Mouse (Mus musculus) heart, adult 9 months (tissue): ENCODE measurements around the gene Ints5.
"Not testable (repeated sequence)": the region's sequence is repeated elsewhere in the genome, so short reads cannot be mapped to it uniquely, and the experiment has no call there.

Experiments used
- DNase-seq, 2 experiments: peaks; one replicate each; pipeline ENCODE4 v3.0.0; 2022; ENCODE audit warnings: low spot score in 2 of 2

Gene Ints5

GRCm38 (mm10) chr19:8887585-8888463 lies 5.0 kb upstream of the Ints5 start:
- DNase-seq: no peak

DNA sequence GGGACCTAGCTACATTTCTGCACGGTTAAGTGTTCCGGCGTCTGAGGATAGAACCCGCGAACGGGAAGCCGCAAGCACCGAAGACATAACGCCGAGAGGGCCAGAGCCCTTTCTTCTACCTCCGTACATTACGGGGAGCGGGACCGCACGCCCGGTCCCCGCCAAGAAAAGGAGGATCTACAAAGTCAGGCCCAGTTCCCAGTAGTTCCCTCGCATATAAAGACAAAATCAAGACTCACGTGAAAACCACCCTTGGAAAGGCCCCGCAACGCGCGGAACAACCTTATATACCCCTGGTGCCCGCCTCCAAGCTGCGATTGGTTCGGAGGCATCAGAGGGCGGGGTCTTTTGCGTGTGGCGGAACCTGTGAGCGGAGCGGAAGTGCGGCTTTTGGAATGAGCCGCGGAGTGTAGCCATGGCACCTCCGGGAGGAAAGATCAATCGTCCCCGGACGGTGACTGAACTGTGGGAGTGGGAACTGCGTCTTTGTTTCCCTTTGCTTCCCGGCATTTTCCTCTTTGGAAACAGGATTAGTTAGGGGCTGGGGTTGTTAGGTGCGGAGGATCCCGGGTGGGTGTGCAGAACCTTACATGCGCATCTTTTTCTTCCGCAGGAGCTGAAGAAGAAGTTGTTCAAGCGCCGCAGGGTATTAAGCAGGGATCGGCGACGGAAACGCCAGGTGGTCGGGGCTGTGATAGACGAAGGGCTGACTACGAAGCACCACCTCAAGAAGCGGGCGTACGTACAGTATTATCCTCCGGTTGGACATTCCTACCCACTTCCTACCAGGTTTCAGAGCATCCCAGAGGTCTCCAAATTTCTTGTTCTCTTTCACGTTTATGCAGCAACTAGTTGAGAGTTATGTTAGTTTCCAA lies 4.1 kb upstream of the Ints5 start, which contains the start of the genes 1810009A15Rik and Gm49416:
Gene 1810009A15Rik, plus strand, starts transcription at position 343 of the 875 bp plus-strand sequence.
Gene Gm49416, plus strand, starts transcription at position 416 of the 875 bp plus-strand sequence.
- peak; percentile 94 to 95 for DNase-seq

DNA sequence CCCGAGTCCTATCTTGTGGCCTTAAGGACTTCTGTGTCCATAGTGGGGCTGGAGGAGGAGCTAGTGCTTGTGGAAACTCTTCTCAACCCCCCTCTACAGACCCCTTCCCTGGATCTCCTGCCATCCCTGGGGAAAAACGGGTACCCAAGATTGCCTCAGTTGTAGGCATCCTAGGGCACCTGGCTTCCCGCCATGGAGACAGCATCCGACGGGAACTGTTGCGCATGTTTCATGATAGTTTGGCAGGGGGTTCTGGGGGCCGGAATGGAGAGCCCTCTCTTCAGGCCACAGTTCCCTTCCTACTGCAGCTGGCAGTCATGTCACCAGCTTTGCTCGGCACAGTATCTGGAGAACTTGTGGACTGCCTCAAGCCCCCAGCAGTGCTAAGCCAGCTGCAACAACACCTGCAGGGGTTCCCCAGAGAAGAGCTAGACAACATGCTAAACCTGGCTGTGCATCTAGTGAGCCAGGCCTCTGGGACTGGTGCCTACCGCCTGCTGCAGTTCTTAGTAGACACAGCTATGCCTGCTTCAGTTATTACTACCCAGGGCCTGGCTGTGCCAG lies 2.7 kb downstream of the Ints5 start:
- no peak for DNase-seq

GRCm38 (mm10) chr19:8896231-8896630 lies 3.4 kb downstream of the Ints5 start:
- not testable (repeated sequence) for DNase-seq

DNA sequence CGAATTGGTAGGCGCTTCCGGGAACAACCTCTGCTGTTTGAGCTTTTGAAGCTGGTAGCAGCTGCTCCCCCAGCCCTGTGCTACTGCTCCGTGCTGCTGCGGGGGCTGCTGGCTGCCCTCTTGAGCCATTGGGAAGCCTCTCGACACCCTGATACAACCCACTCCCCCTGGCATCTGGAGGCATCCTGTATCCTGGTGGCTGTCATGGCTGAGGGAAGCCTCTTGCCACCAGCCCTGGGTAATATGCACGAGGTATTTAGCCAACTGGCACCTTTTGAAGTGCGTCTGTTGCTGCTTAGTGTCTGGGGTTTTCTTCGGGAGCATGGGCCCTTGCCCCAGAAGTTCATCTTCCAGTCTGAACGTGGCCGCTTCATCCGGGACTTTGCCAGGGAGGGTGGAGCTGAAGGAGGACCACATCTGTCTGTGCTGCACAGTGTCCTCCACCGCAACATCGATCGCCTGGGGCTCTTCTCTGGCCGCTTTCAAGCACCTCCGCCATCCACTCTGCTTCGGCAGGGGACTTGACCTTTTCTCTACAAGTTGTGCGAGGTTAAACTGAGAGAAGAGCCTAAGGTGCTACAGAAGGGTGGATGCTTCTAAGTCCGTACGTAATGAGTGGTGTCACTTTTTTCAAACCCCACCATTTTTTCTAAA lies 4.5 kb downstream of the Ints5 start:
- peak; percentile 24 to 36 for DNase-seq

DNA sequence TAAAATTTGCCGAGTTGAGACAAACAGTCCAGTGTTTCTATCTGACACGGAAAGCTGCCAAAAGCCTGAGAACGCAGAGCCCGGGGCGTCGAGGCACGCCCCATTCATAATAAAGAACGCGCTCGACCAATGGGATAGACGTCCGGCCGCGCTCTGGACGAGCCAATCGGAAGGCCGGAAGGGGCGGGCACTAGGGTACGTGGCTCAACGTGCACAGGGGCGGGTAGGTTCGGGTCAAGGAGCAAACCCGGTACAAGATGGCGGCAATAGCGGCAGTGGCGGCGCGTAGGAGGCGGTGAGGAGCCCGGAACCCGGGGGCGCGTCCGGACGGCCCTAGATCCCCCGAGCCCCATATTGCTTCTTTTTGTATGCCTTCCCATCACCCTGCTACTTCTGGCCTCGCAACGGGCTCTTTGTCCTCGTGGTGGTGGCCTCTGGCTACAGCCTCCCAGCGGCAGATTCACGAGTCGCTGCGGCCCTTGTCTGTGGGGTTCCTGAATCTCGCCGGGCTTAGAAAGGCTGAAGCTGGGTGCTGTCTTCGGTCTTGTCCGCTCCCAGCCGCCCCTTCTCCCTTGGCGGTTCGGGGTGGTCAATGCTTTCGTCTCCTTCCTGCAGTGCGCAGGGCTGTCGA lies 5.2 kb downstream of the Ints5 start, which contains the start of gene Ganab:
Gene Ganab, plus strand, starts transcription at position 207 of the 631 bp plus-strand sequence.
- peak; percentile 95 for DNase-seq

DNA sequence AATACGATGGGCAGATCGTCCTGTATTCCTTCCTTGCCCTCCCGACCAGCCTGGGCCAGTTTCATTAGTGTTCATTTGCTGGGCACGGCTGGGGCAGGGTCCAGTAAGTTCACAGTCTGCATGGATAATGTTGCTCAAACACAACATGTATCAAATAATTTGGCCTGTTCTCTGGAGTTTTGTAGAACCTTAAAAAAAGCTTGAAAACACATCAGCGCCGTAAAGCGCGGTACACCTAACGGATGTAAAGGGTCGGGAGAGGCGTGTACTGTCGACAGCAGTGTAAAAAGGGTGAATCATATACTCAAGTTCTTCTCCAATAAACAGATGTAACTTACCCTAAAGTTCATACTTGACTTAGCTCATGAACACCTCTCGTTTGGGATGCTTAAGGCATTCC lies 5.8 kb downstream of the Ints5 start:
- no peak for DNase-seq

GRCm38 (mm10) chr19:8899079-8899478 lies 6.3 kb downstream of the Ints5 start:
- DNase-seq: no peak

DNA sequence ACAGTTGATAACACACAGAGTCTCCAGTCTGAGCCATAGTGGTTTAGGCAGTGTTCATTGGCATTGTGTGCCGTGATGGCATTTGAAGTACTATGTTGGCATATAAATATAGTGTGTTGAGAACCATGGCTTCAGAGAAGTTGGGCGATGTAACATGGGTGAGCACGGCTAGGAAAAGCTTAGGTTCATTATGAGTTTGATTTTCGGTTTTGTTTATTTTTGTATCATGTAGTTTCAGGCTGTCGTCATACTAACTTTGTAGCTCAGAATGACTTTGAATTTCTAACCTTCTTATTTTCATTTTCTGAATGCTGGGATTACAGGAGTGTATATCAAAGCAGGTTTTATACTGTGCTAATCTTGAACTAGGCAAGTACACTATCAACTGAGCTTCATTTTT lies 10.6 kb downstream of the Ints5 start:
- no peak for DNase-seq

DNA sequence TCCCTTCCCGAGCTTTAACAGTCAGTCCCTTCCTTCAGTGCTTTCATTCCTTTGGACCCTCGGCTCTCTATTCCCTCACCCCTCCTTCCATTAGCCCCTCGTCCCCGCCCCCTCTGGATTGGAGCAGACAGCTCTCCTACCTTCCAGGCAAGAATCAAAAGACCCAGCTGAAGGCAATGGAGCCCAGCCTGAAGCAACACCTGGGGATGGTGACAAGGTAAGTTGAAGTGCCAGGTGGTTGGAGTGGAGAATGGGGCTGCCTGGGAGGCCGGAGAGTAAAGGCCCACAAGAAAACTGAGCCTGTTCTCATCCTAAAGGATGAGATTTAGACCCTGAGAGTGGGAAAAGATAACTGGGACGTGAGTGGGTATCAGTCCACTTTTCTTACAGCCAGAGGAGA lies 15.7 kb downstream of the Ints5 start:
- no peak for DNase-seq

GRCm38 (mm10) chr19:8911810-8912209 lies 19.0 kb downstream of the Ints5 start:
- no peak for DNase-seq

GRCm38 (mm10) chr19:8914212-8914611 lies 21.4 kb downstream of the Ints5 start:
- no peak for DNase-seq

DNA sequence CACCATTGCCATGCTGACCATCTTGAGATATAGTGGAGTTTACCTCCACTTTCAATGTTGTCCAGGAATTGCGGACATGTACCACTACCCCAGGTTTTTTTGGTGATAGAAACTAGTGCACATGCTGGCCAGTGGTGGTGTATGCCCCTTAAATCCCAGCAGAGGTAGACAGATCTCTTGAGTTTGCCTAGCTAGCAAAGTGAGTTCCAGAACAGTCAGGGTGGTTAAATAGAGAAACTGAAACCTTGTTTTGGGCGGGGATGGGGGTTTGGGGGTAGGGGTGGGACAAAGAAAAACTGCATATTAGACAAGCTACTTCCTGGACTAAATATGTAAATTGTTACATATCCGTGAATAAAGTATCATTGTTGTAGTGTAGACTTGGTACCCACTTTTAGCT lies 26.2 kb downstream of the Ints5 start:
- DNase-seq: no peak

DNA sequence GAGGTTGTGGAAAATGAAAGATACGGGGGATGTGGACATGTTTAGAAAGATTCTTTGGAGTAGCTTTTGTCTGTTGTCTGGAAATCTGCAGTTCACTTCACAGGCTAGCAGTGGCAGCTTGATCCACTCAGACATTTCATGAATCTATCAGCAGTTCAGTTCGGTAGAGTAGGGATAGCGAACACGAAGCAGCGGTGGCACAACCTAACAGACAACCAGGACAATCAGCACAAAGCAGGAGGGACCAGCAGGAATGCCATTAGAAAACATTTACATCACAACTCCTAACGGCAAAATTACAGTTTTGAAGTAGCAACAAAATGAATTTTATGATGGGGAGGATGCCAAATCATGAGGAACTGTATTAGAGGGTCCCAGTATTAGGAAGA lies 26.9 kb downstream of the Ints5 start:
- no peak for DNase-seq

GRCm38 (mm10) chr19:8920073-8920736 lies 27.4 kb downstream of the Ints5 start, which contains the start of gene B3gat3:
TSS of gene B3gat3 (plus strand) at chr19:8920374.
- DNase-seq: peak; percentile 96 to 98

GRCm38 (mm10) chr19:8920836-8921291 lies 28.1 kb downstream of the Ints5 start:
- peak in 1 of 2 experiments; percentile 42 for DNase-seq

DNA sequence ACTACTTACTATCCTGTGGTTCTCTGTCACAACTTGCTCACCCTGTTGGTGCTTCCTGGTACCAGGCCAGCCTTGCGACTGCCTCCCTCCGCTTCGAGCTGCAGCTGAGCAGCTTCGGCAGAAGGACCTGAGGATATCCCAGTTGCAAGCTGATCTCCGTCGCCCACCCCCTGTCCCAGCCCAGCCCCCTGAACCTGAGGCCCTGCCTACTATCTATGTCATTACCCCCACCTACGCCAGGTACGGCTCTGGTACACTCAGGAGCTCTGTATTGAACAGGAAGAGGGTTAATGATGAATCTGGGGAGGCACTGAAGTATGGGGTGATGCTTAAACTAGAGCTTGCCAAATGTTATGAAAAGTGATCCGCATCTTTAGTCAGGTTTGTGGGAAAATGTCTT lies 28.9 kb downstream of the Ints5 start:
- DNase-seq: no peak

GRCm38 (mm10) chr19:8926766-8927165 lies 34.0 kb downstream of the Ints5 start:
- no peak for DNase-seq

- DNase-seq: no peak
Measured at GRCm38 (mm10) chr19:8927891-8928525, 35.2 kb downstream of the Ints5 start.
